Mouse (Mus musculus) ES-E14 (cell line): ENCODE measurements around the gene Ankfy1. TPM values are rescaled to one million over a fixed set of nuclear protein-coding genes. Genes with fewer than 3 reads are reported as not detected.

Experiments used
- DNase-seq: peaks from one replicate; pipeline ENCODE4 v3.0.0-alpha.2; 2013; ENCODE audit warnings: low read depth, low spot score
- H3K27ac ChIP-seq: 2 replicates; pipeline ENCODE4 v1.5.1; 2012; ENCODE audit warnings: low read depth, mild to moderate bottlenecking, low read length, moderate library complexity, mixed read lengths; ENCODE audit not compliant: poor library complexity, insufficient read depth, severe bottlenecking
- H3K36me3 ChIP-seq: 2 replicates; pipeline ENCODE4 v1.6.1; 2012; ENCODE audit warnings: mild to moderate bottlenecking, low read length, moderate library complexity, mixed read lengths; ENCODE audit not compliant: control insufficient read depth, poor library complexity, insufficient read depth, severe bottlenecking
- H3K4me1 ChIP-seq, 2 experiments: fragments of 150-350 bp in 1 of 2; sonication (generic) in 1 of 2; 2 replicates each; pipeline ENCODE4 v1.6.1; 2012; ENCODE audit warnings: low read length in 2 of 2, mild to moderate bottlenecking in 1 of 2, mixed read lengths in 1 of 2; ENCODE audit not compliant: control insufficient read depth in 2 of 2, insufficient read depth in 2 of 2, poor library complexity in 1 of 2
- H3K4me3 ChIP-seq, 2 experiments: fragments of 150-350 bp in 1 of 2; sonication (generic) in 1 of 2; 2 replicates each; pipeline ENCODE4 v1.5.1; 2012; ENCODE audit warnings: low read length in 2 of 2, low read depth in 1 of 2, mild to moderate bottlenecking in 1 of 2, mixed read lengths in 1 of 2; ENCODE audit not compliant: insufficient read depth in 1 of 2, poor library complexity in 1 of 2, severe bottlenecking in 1 of 2
- H3K9ac ChIP-seq: 2 replicates; pipeline ENCODE4 v1.6.1; 2012; ENCODE audit warnings: low read depth, mild to moderate bottlenecking, low read length, mixed read lengths; ENCODE audit not compliant: poor library complexity, insufficient read depth, severe bottlenecking
- H3K9me3 ChIP-seq: fragments of 150-350 bp; sonication (generic); 2 replicates; pipeline ENCODE4 v1.6.1; 2012; ENCODE audit warnings: low read depth, mild to moderate bottlenecking, low read length; ENCODE audit not compliant: control insufficient read depth, insufficient read depth
- CHD2 ChIP-seq: IDR thresholded peaks from 2 replicates; pipeline ENCODE4 v1.6.1; 2014; ENCODE audit warnings: mild to moderate bottlenecking, low read depth, low read length, inconsistent platforms
- HCFC1 ChIP-seq: IDR thresholded peaks from 2 replicates; pipeline ENCODE4 v1.6.1; 2012; ENCODE audit warnings: low read length, inconsistent platforms, borderline replicate concordance; ENCODE audit not compliant: insufficient read depth
- MAFK ChIP-seq: IDR thresholded peaks from 2 replicates; pipeline ENCODE4 v1.6.1; 2014; ENCODE audit warnings: mild to moderate bottlenecking, low read depth, low read length, inconsistent platforms; ENCODE audit not compliant: insufficient read depth
- ZC3H11A ChIP-seq: IDR thresholded peaks from 2 replicates; pipeline ENCODE4 v1.6.1; 2012; ENCODE audit warnings: low read depth, mild to moderate bottlenecking, inconsistent platforms, low read length, borderline replicate concordance
- ZNF384 ChIP-seq: IDR thresholded peaks from 2 replicates; pipeline ENCODE4 v1.6.1; 2012; ENCODE audit warnings: low read depth, low read length, inconsistent platforms
- in situ Hi-C, 2 experiments: fragments of 600-800 bp; cut with MboI; formaldehyde crosslinking; loops; one replicate each; pipeline ENCODE4 v1.15.1; 2025; ENCODE audit warnings: low sequenced_read_pairs in 2 of 2, inconsistent platforms in 1 of 2; ENCODE audit not compliant: unreplicated experiment in 2 of 2
- total RNA-seq: library from RNA; depleted of rRNA; stranded (reverse); fragments of 300-350 nt; gene quantifications from 2 replicates; pipeline ENCODE4 v1.2.3, GENCODE M21; 2012

Gene Ankfy1
- total RNA-seq, 1 experiment = 31.5 TPM

GRCm38 (mm10) chr11:72659918-72660317 lies 29.9 kb upstream of the Ankfy1 start:
- in situ Hi-C loops = no loop called here
- Histone ChIP-seq H3K9ac (no peak overlapping the region), H3K27ac (no peak overlapping the region), H3K4me3 (no peak overlapping the region), H3K9me3 (no peaks in the 10 kb centered on the region), H3K4me1 (no peaks in the 10 kb centered on the region), H3K36me3 (no peaks in the 10 kb centered on the region)
- no peak for TF ChIP-seq MAFK
- no peak for TF ChIP-seq ZNF384
- TF ChIP-seq ZC3H11A = no peak
- TF ChIP-seq CHD2 = no peak
- TF ChIP-seq HCFC1 = no peak
- no peak for DNase-seq

- in situ Hi-C loops = no loop called here
- no peak overlapping the region for H3K27ac ChIP-seq
- no peak overlapping the region for H3K9ac ChIP-seq
- TF ChIP-seq HCFC1 = no peak
- TF ChIP-seq ZNF384 = no peak
- no peak for TF ChIP-seq ZC3H11A
- no peak for TF ChIP-seq CHD2
- TF ChIP-seq MAFK = no peak
- H3K4me3 ChIP-seq = no peak overlapping the region
- H3K9me3 ChIP-seq = no peaks in the 10 kb centered on the region
- DNase-seq = no peak
- H3K36me3 ChIP-seq = no peaks in the 10 kb centered on the region
- no peaks in the 10 kb centered on the region for H3K4me1 ChIP-seq
Observed at GRCm38 (mm10) chr11:72660359-72660758, 29.4 kb upstream of the Ankfy1 start.

GRCm38 (mm10) chr11:72664641-72665040 lies 25.2 kb upstream of the Ankfy1 start:
- DNase-seq = no peak
- TF ChIP-seq MAFK = no peak
- TF ChIP-seq ZC3H11A = no peak
- TF ChIP-seq HCFC1 = no peak
- no peak for TF ChIP-seq ZNF384
- no peak overlapping the region for H3K9ac ChIP-seq
- peaks cover 0 to 3% of the 10 kb centered on the region in 2 experiments; a peak in 1 of 4 replicates for H3K4me1 ChIP-seq
- H3K36me3 ChIP-seq = no peaks in the 10 kb centered on the region
- no peaks in the 10 kb centered on the region for H3K9me3 ChIP-seq
- H3K27ac ChIP-seq = no peak overlapping the region
- no peak overlapping the region for H3K4me3 ChIP-seq
- in situ Hi-C loops = no loop called here

GRCm38 (mm10) chr11:72670634-72671033 lies 19.2 kb upstream of the Ankfy1 start:
- Histone ChIP-seq H3K9me3 (no peaks in the 10 kb centered on the region), H3K36me3 (no peaks in the 10 kb centered on the region), H3K27ac (no peak overlapping the region), H3K4me3 (no peak overlapping the region), H3K4me1 (peaks cover 0 to 5% of the 10 kb centered on the region in 2 experiments; a peak in 2 of 4 replicates), H3K9ac (no peak overlapping the region)
- no peak for DNase-seq
- TF ChIP-seq CHD2 (no peak), ZNF384 (no peak), MAFK (no peak), ZC3H11A (no peak), HCFC1 (no peak)
- in situ Hi-C loops = no loop called here

GRCm38 (mm10) chr11:72671294-72671988 lies 18.4 kb upstream of the Ankfy1 start:
- Histone ChIP-seq H3K4me3 (no peak overlapping the region), H3K9ac (no peak overlapping the region), H3K36me3 (no peaks in the 10 kb centered on the region), H3K9me3 (no peaks in the 10 kb centered on the region), H3K4me1 (peaks cover 0 to 5% of the 10 kb centered on the region in 2 experiments; a peak in 2 of 4 replicates), H3K27ac (no peak overlapping the region)
- TF ChIP-seq MAFK = no peak
- TF ChIP-seq ZNF384 = no peak
- no peak for TF ChIP-seq HCFC1
- TF ChIP-seq CHD2 = no peak
- no peak for TF ChIP-seq ZC3H11A
- in situ Hi-C loops = no loop called here
- DNase-seq = no peak
